Mouse (Mus musculus): ENCODE data around the gene Bptf. TPM values are rescaled to one million over a fixed set of nuclear protein-coding genes. Genes with fewer than 3 reads are reported as not detected.
"Not testable (repeated sequence)": the region's sequence is repeated elsewhere in the genome, so short reads cannot be mapped to it uniquely, and the experiment has no call there.

The Bptf gene
- polyA plus RNA-seq, 1 experiment from 2014 or later = 8.3 TPM

DNA sequence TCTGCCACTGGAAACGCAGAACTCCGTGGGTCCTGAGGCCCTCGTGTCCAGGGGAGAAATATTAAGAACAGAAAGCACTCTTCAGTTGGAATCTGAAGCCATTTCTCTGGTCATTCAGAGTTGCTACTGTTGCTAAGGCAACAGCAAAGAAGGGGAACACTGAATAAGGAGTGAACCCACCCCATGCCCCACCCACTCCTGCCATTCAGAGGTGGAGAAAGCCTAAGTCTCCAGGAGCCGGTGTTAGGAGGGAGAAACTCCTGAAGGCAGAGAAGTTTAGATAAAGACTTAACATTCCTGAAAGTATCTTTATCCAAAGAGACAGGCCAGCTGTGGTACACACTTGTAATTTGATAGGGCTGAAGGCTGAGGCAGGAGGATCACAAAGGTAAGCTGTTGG is 112.6 kb downstream of the Bptf start:
- no peaks in the 10 kb centered on the region for H3K36me3 ChIP-seq (replicated peaks; ENCODE audit: insufficient read depth, low read length)
- ATAC-seq = no peak
- TF ChIP-seq CTCF (IDR thresholded peaks at IDR 0.05; ENCODE audit: low read depth) = no peak
- no peak for TF ChIP-seq EP300 (IDR thresholded peaks at IDR 0.05; ENCODE audit: low read depth)
- H3K4me2 ChIP-seq (ENCODE audit: low read depth, low read length) = no peak overlapping the region
- H3K4me1 ChIP-seq (ENCODE audit: insufficient read depth) = peaks cover 4% of the 10 kb centered on the region; the same call in 1 of the 2 replicates
- DNase-seq = no peak
- no peak overlapping the region for H3K4me3 ChIP-seq (ENCODE audit: low read depth, low read length)
- no peak overlapping the region for H3K9ac ChIP-seq (replicated peaks)
- H3K27me3 ChIP-seq (ENCODE audit: insufficient read depth, low read length) = no peaks in the 10 kb centered on the region
- WGBS (ENCODE audit: insufficient replicate concordance) = 78% methylated on average over 4 of the region's 4 CpGs
- no peaks in the 10 kb centered on the region for H3K9me3 ChIP-seq (ENCODE audit: low read length)
- no peak overlapping the region for H3K27ac ChIP-seq (ENCODE audit: low read depth)

DNA sequence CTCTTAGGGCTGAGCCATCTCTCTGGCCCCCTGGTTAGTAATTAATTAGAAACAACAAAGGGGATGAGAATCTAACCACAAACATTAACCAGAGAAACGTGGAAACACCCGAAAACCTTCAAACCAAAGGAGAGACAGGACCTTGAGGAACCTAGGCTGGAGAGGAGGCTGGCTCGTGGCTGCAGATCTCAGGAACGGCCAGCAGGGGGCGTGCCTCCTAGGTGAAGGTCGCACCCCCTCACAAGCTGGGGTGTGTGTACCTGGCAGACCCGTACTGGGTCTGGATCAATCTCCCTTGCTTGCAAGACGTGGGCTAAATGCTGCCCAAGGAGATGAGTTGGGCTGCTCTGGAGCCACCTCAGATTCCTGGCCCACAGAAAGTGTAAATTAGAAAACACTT is 113.3 kb downstream of the Bptf start:
- DNase-seq = peak; percentile 53
- Histone ChIP-seq H3K9me3 (ENCODE audit: low read length) (no peaks in the 10 kb centered on the region), H3K4me1 (ENCODE audit: insufficient read depth) (peaks cover 4% of the 10 kb centered on the region; the same call in 1 of the 2 replicates), H3K27ac (ENCODE audit: low read depth) (no peak overlapping the region), H3K36me3 (replicated peaks; ENCODE audit: insufficient read depth, low read length) (no peaks in the 10 kb centered on the region), H3K4me3 (ENCODE audit: low read depth, low read length) (no peak overlapping the region), H3K27me3 (ENCODE audit: insufficient read depth, low read length) (no peaks in the 10 kb centered on the region), H3K4me2 (ENCODE audit: low read depth, low read length) (no peak overlapping the region), H3K9ac (replicated peaks) (no peak overlapping the region)
- no peak for TF ChIP-seq EP300 (IDR thresholded peaks at IDR 0.05; ENCODE audit: low read depth)
- TF ChIP-seq CTCF (IDR thresholded peaks at IDR 0.05; ENCODE audit: low read depth) = peak; percentile 78
- 33% methylated on average over 8 of the region's 8 CpGs for WGBS (ENCODE audit: insufficient replicate concordance)
- no peak for ATAC-seq

DNA sequence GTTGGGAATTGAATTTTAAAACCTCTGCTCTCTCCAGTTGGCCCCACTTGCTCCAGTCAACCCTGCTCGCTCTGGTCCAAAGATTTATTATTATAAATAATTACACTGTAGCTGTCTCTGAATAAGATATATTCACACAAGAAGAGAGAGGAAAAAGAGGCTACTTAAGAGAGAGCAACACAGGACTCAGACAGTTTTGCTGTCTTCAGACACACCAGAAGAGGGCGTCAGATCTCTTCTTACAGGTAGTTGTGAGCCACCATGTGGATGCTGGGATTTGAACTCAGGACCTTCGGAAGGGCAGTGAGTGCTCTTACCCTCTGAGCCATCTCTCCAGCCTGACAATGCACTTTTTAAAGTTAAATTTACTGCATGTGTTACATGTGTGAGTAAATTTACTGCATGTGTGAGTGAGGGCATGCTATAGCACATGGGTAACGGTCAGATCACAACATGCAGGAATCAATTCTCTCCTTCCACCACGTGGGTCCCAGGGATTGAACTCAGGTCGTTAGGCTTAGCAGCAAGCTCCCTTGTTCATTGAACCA is 114.5 kb downstream of the Bptf start:
- H3K4me1 ChIP-seq (ENCODE audit: insufficient read depth) = peaks cover 4% of the 10 kb centered on the region; the same call in 1 of the 2 replicates
- H3K36me3 ChIP-seq (replicated peaks; ENCODE audit: insufficient read depth, low read length) = no peaks in the 10 kb centered on the region
- no peak overlapping the region for H3K27ac ChIP-seq (ENCODE audit: low read depth)
- ATAC-seq (no peak), DNase-seq (no peak)
- no peaks in the 10 kb centered on the region for H3K27me3 ChIP-seq (ENCODE audit: insufficient read depth, low read length)
- 63% methylated on average over 6 of the region's 6 CpGs for WGBS (ENCODE audit: insufficient replicate concordance)
- no peak overlapping the region for H3K9ac ChIP-seq (replicated peaks)
- TF ChIP-seq CTCF (IDR thresholded peaks at IDR 0.05; ENCODE audit: low read depth) (peak; percentile 26), EP300 (IDR thresholded peaks at IDR 0.05; ENCODE audit: low read depth) (no peak)
- H3K4me3 ChIP-seq (ENCODE audit: low read depth, low read length) = no peak overlapping the region
- no peak overlapping the region for H3K4me2 ChIP-seq (ENCODE audit: low read depth, low read length)
- H3K9me3 ChIP-seq (ENCODE audit: low read length) = no peaks in the 10 kb centered on the region

DNA sequence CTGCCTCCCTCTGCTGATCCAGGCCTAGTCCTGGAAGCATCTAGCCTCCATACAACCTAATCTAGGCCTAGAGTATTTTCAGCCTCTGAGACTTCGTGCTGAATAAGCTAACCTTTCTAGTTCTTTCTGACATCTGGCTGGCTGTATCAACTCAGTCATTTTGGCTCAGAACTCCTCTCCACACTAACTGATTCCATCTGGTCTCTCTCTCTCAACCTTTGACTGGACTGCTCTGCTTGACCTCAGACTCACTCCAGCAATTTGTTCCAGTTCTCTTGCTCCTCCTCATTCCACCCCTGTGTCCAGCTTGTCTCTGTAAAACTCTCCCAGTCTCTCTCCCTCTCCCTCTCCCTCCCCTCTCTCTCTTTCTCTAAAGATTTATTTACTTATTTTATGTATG is 115.0 kb downstream of the Bptf start:
- ATAC-seq = no peak
- Histone ChIP-seq H3K9me3 (ENCODE audit: low read length) (no peaks in the 10 kb centered on the region), H3K4me2 (ENCODE audit: low read depth, low read length) (no peak overlapping the region), H3K27me3 (ENCODE audit: insufficient read depth, low read length) (no peaks in the 10 kb centered on the region), H3K27ac (ENCODE audit: low read depth) (no peak overlapping the region; the same call in 1 of the 2 replicates), H3K36me3 (replicated peaks; ENCODE audit: insufficient read depth, low read length) (no peaks in the 10 kb centered on the region), H3K4me1 (ENCODE audit: insufficient read depth) (no peaks in the 10 kb centered on the region), H3K4me3 (ENCODE audit: low read depth, low read length) (no peak overlapping the region), H3K9ac (replicated peaks) (peak overlapping the region; percentile 21; the same call in 1 of the 2 replicates)
- 73% methylated on average over 1 of the region's 1 CpGs for WGBS (ENCODE audit: insufficient replicate concordance)
- DNase-seq = no peak
- TF ChIP-seq CTCF (IDR thresholded peaks at IDR 0.05; ENCODE audit: low read depth) (no peak), EP300 (IDR thresholded peaks at IDR 0.05; ENCODE audit: low read depth) (no peak)

DNA sequence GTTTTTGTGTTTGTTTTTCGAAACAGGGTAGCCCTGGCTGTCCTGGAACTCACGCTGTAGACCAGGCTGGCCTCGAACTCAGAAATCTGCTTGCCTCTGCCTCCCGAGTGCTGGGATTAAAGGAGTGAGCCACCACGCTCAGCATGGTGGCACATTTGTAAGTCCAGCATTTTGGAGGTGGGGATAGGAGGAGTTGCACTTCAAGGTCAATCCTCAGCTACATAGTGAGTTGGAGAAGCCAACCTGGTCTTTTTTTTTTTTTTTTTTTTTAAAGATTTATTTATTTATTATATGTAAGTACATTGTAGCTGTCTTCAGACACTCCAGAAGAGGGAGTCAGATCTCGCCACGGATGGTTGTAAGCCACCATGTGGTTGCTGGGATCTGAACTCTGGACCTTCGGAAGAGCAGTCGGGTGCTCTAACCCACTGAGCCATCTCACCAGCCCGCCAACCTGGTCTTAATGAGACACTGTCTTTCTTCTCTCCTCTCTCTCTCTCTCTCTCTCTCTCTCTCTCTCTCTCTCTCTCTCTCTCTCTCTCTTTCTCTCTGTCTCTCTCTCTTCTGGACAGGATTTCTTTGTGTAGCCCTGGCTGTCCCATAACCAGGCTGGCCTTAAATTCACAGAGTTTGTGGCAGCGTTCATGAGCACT is 116.3 kb downstream of the Bptf start:
- H3K4me1 ChIP-seq (ENCODE audit: insufficient read depth); H3K9me3 ChIP-seq (ENCODE audit: low read length); H3K4me3 ChIP-seq (ENCODE audit: low read depth, low read length); H3K36me3 ChIP-seq (replicated peaks; ENCODE audit: insufficient read depth, low read length); H3K27me3 ChIP-seq (ENCODE audit: insufficient read depth, low read length); H3K4me2 ChIP-seq (ENCODE audit: low read depth, low read length); H3K9ac ChIP-seq (replicated peaks); DNase-seq; ATAC-seq; H3K27ac ChIP-seq (ENCODE audit: low read depth): not testable (repeated sequence)
- WGBS (ENCODE audit: insufficient replicate concordance) = 80% methylated on average over 11 of the region's 11 CpGs

DNA sequence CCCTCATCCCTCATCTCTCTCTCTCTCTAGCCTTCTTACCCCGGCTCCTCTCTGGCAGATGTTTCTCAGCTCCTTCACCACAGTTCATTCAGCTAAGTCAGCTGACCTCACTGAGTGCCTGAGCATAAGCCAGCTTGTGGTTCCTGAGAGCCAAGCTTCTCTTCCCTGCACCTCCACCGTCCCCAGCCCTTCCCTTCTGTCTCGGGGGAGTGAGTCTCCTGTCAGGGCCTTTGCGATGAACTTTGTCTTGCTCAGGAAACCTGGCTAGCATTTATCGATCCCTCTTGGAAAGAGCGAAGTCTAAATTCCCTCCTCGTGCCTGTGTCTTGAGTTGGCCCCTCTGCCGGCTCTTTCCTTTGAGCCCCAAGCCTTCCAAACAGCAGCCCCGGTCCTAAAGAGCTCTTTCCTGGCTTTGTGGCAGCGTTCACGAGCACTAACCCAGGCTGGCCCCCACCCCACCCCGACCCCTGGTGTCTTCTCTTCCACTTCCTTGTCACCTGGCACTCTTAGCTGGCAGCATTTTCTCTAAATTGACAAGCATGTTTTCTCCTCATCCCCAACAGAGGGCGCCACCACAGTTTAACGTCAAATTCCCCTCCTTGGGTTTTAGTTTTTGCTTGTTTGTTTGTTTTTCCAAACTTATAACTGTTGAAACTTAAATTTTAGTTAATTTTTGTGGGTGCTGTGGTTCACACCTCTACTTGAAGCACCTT is 117.2 kb downstream of the Bptf start:
- no peak for ATAC-seq

More for the DNA sequence above, 117.2 kb downstream of the Bptf start:
- peak overlapping the region; percentile 31 for H3K27ac ChIP-seq (ENCODE audit: low read depth)
- peak; percentile 61 for DNase-seq
- no peaks in the 10 kb centered on the region for H3K27me3 ChIP-seq (ENCODE audit: insufficient read depth, low read length)
- no peaks in the 10 kb centered on the region for H3K9me3 ChIP-seq (ENCODE audit: low read length)
- TF ChIP-seq EP300 (IDR thresholded peaks at IDR 0.05; ENCODE audit: low read depth) = no peak
- peak; percentile 65 for TF ChIP-seq CTCF (IDR thresholded peaks at IDR 0.05; ENCODE audit: low read depth)
- H3K4me2 ChIP-seq (ENCODE audit: low read depth, low read length) = peak overlapping the region; percentile 31; the same call in 1 of the 2 replicates
- WGBS (ENCODE audit: insufficient replicate concordance) = 28% methylated on average over 14 of the region's 14 CpGs
- H3K9ac ChIP-seq (replicated peaks) = no peak overlapping the region
- no peaks in the 10 kb centered on the region for H3K36me3 ChIP-seq (replicated peaks; ENCODE audit: insufficient read depth, low read length)
- peaks cover 8% of the 10 kb centered on the region; the same call in 1 of the 2 replicates for H3K4me1 ChIP-seq (ENCODE audit: insufficient read depth)
- H3K4me3 ChIP-seq (ENCODE audit: low read depth, low read length) = no peak overlapping the region

All from liver, postnatal 0 days (tissue).